Mouse (Mus musculus) kidney, adult 2 months (tissue): ENCODE measurements at regions not wholly inside any gene's neighbourhood (a gene's known extent, or its start where the extent isn't known, plus 50 kb on each side); places are given as distances from the start of the nearest gene placed in this dataset.

Source experiments
- CTCF ChIP-seq: fragments of 200-500 bp; conservative IDR thresholded peaks from 2 replicates; pipeline ENCODE4 v1.5.1; 2011; ENCODE audit warnings: low read depth, mild to moderate bottlenecking, control low read depth, low read length, moderate library complexity, mixed read lengths; ENCODE audit not compliant: insufficient read depth, insufficient read length
- POLR2A ChIP-seq: fragments of 200-500 bp; IDR thresholded peaks from one replicate; pipeline ENCODE4 v1.6.1; 2011; ENCODE audit warnings: low read depth, low read length, control low read depth

GRCm38 (mm10) chrX:157051629-157052315 is 363.3 kb downstream of the Phex start:
- TF ChIP-seq CTCF (no peak), POLR2A (no peak)
